Mouse (Mus musculus) lung, postnatal 0 days (tissue): Measurements from ENCODE around the gene Tmem145.

Experiments
- CTCF ChIP-seq: IDR thresholded peaks from 2 replicates; pipeline ENCODE4 v1.5.1; 2016; ENCODE audit warnings: antibody characterized with exemption, mild to moderate bottlenecking
- EP300 ChIP-seq: IDR thresholded peaks from 2 replicates; pipeline ENCODE4 v1.6.1; 2016; ENCODE audit warnings: antibody characterized with exemption, mild to moderate bottlenecking, control low read depth

DNA sequence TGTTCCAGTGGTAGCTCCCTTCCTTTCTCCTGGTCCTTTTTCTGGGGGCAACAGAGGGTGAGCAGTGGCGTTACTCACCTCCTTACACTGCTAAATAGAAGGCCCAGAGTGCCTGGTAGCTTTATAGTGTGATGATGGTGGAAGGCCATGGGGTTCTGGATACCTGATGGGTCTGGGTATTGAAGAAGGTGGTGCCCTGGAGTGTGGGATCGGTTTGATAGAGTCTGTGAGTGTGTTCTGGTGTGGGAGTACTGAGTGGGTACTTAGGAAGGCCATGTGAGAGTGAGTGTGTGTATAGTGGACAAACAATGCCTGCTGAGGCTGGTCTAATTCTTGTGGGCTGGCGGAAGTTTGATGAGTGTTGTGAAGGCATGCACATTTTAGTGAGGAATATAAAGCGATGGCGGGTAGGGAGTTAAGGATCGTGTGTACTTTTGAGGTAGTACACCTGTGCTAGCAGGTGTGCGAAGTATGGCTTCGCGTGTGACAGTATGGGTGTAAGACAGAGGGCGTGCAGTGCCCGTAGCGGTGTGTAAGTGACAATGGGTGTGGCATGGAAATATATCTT lies 24.7 kb upstream of the Tmem145 start:
- TF ChIP-seq CTCF (peak; percentile 14; the same call in 1 of the 2 replicates), EP300 (peak; percentile 66)
